Mouse (Mus musculus) liver, embryonic 15.5 days (tissue): ENCODE results near the gene Fbxo7. TPM values are rescaled to one million over a fixed set of nuclear protein-coding genes. Genes with fewer than 3 reads are reported as not detected.

Source experiments
- ATAC-seq: fragments of 200-750 bp; cut with Nextera tagmentation; 2 replicates; pipeline ENCODE4 v1.8.0; 2017; ENCODE audit warnings: moderate number of reproducible peaks, mild to moderate bottlenecking, moderate library complexity; ENCODE audit not compliant: insufficient read depth
- H3K27ac ChIP-seq: fragments of 300-500 bp; sonication (generic); replicated peaks from 2 replicates; pipeline ENCODE4 v1.5.1; 2015; ENCODE audit warnings: mild to moderate bottlenecking, inconsistent platforms
- H3K27me3 ChIP-seq: fragments of 300-500 bp; sonication (generic); 2 replicates; pipeline ENCODE4 v1.6.1; 2015; ENCODE audit warnings: mild to moderate bottlenecking, inconsistent platforms
- H3K36me3 ChIP-seq: fragments of 300-500 bp; sonication (generic); replicated peaks from 2 replicates; pipeline ENCODE4 v1.6.1; 2015; ENCODE audit warnings: moderate library complexity, mild to moderate bottlenecking, inconsistent platforms
- H3K4me1 ChIP-seq: fragments of 300-500 bp; sonication (generic); replicated peaks from 2 replicates; pipeline ENCODE4 v1.6.1; 2015; ENCODE audit warnings: inconsistent platforms
- H3K4me2 ChIP-seq: fragments of 300-500 bp; sonication (generic); 2 replicates; pipeline ENCODE4 v1.6.1; 2015; ENCODE audit warnings: moderate library complexity, mild to moderate bottlenecking, inconsistent platforms
- H3K4me3 ChIP-seq: fragments of 300-500 bp; sonication (generic); replicated peaks from 2 replicates; pipeline ENCODE4 v1.5.1; 2015; ENCODE audit warnings: mild to moderate bottlenecking, inconsistent platforms
- H3K9ac ChIP-seq: fragments of 300-500 bp; sonication (generic); 2 replicates; pipeline ENCODE4 v1.6.1; 2015; ENCODE audit warnings: moderate library complexity, mild to moderate bottlenecking, inconsistent platforms
- H3K9me3 ChIP-seq: fragments of 300-500 bp; sonication (generic); replicated peaks from 2 replicates; pipeline ENCODE4 v1.6.1; 2016; ENCODE audit warnings: inconsistent platforms
- WGBS: fragments of 180-500 bp; shearing (Covaris S2); methylation state at CpG from one replicate; pipeline ENCODE4 v1.1.7; 2015; ENCODE audit warnings: mixed read lengths; ENCODE audit not compliant: insufficient replicate concordance; 5-methylcytosine and 5-hydroxymethylcytosine counted together
- polyA plus RNA-seq: library from polyadenylated mRNA; unstranded; fragments of >200 nt; fragmentation: Nextera tagmentation; extraction: Ambion mirVana; gene quantifications from 2 replicates; pipeline ENCODE4 v1.2.1, GENCODE M21; 2015

The Fbxo7 gene
- polyA plus RNA-seq, 1 experiment from 2014 or later: 65.9 TPM

- no peaks in the 10 kb centered on the region for H3K4me1 ChIP-seq
- H3K4me3 ChIP-seq: no peak overlapping the region
- H3K27ac ChIP-seq: no peak overlapping the region
- 44% methylated on average over 5 of the region's 5 CpGs for WGBS
- no peak for ATAC-seq
- no peaks in the 10 kb centered on the region for H3K9me3 ChIP-seq
- H3K36me3 ChIP-seq: no peaks in the 10 kb centered on the region
- H3K4me2 ChIP-seq: no peak overlapping the region
- H3K27me3 ChIP-seq: no peaks in the 10 kb centered on the region
- no peak overlapping the region for H3K9ac ChIP-seq
These were observed 40.7 kb downstream of the Fbxo7 start for GRCm38 (mm10) chr10:86062261-86063017.

GRCm38 (mm10) chr10:86063018-86063384, 41.2 kb downstream of the Fbxo7 start:
- H3K36me3 ChIP-seq: no peaks in the 10 kb centered on the region
- no peaks in the 10 kb centered on the region for H3K9me3 ChIP-seq
- no peak overlapping the region for H3K9ac ChIP-seq
- no peak overlapping the region for H3K27ac ChIP-seq
- no peaks in the 10 kb centered on the region for H3K4me1 ChIP-seq
- no peak overlapping the region for H3K4me3 ChIP-seq
- 79% methylated on average over 8 of the region's 8 CpGs for WGBS
- H3K4me2 ChIP-seq: no peak overlapping the region
- ATAC-seq: no peak
- no peaks in the 10 kb centered on the region for H3K27me3 ChIP-seq

DNA sequence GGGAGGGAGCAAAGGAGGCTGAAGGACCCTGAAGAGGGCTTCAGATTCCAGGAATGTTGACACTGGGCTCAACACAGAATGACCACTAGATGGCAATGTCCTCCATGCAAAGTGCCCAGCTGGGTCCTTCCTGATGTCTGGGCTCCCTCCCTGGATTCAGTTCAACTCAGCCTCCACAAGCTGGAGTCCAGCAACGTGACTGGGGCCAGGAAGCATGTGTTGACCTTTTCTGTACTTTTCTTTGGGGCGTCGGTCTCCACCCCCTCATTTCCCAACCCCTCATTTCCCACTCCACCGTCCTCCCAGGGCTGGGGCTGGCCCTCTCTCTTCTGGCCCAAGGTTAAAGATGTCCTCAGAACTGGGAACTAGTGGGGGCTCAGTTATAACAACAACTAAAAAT, 43.2 kb downstream of the Fbxo7 start:
- Histone ChIP-seq H3K4me1 (no peaks in the 10 kb centered on the region), H3K4me2 (no peak overlapping the region), H3K27ac (no peak overlapping the region), H3K9ac (no peak overlapping the region), H3K9me3 (no peaks in the 10 kb centered on the region), H3K36me3 (no peaks in the 10 kb centered on the region), H3K4me3 (no peak overlapping the region), H3K27me3 (no peaks in the 10 kb centered on the region)
- peak; percentile 64; the same call in 1 of the 2 replicates for ATAC-seq
- 12% methylated on average over 4 of the region's 4 CpGs for WGBS

- Histone ChIP-seq H3K4me1 (no peaks in the 10 kb centered on the region), H3K36me3 (no peaks in the 10 kb centered on the region), H3K4me2 (no peak overlapping the region), H3K27me3 (no peaks in the 10 kb centered on the region), H3K9ac (no peak overlapping the region), H3K27ac (no peak overlapping the region), H3K4me3 (no peak overlapping the region), H3K9me3 (no peaks in the 10 kb centered on the region)
- no peak for ATAC-seq
- WGBS: 70% methylated on average over 1 of the region's 1 CpGs
These were observed 43.9 kb downstream of the Fbxo7 start for GRCm38 (mm10) chr10:86065661-86066060.

DNA sequence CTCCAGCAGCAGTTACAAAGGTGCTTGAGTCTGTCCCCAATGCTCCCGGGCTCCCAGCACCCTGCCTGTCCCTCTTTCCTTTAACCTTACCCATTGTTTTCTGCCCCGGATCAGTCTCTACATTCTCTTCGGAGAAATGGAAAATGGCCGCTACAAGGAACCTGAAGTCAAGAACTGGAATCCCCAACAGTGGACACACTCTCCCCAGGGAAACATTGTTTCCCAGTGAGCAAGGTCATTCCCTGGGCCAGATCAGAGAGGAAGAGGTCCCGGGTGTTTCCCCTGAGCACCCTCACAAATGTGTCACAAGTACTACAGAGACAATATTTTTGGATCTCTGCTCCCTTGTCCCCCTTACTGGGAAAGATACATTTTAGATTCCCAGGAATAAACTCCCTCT, 44.9 kb downstream of the Fbxo7 start:
- Histone ChIP-seq H3K9ac (no peak overlapping the region), H3K4me3 (no peak overlapping the region), H3K4me2 (no peak overlapping the region), H3K27ac (no peak overlapping the region), H3K36me3 (no peaks in the 10 kb centered on the region), H3K9me3 (no peaks in the 10 kb centered on the region), H3K4me1 (no peaks in the 10 kb centered on the region), H3K27me3 (no peaks in the 10 kb centered on the region)
- no peak for ATAC-seq
- WGBS: 61% methylated on average over 5 of the region's 5 CpGs

GRCm38 (mm10) chr10:86067911-86068310, 46.1 kb downstream of the Fbxo7 start:
- Histone ChIP-seq H3K27ac (no peak overlapping the region), H3K4me2 (no peak overlapping the region), H3K9ac (no peak overlapping the region), H3K4me3 (no peak overlapping the region), H3K27me3 (no peaks in the 10 kb centered on the region), H3K9me3 (no peaks in the 10 kb centered on the region), H3K36me3 (no peaks in the 10 kb centered on the region), H3K4me1 (no peaks in the 10 kb centered on the region)
- no peak for ATAC-seq
- 53% methylated on average over 10 of the region's 10 CpGs for WGBS

DNA sequence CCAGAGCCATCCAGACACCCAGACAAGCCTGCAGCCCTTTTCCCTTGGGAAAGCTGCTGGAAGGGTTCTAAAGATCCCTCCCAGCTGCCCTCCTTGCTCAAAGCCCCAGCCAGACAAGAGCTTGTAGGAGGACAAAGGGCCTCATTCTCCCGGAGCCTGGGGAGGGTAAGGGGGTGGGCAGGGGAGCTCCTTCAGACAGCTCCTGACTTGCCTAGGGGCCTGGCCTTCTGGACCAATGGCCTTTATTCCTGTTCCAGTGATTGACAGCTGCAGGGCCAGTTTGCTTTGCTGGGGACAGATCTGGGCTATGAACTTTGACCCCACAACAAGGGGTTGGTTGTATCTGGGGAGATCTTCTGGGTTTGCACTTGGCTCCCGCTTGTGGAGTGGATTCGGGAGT, 47.6 kb downstream of the Fbxo7 start:
- Histone ChIP-seq H3K27me3 (no peaks in the 10 kb centered on the region), H3K9me3 (no peaks in the 10 kb centered on the region), H3K27ac (no peak overlapping the region), H3K4me1 (no peaks in the 10 kb centered on the region), H3K36me3 (no peaks in the 10 kb centered on the region), H3K9ac (no peak overlapping the region), H3K4me3 (no peak overlapping the region), H3K4me2 (no peak overlapping the region)
- 52% methylated on average over 3 of the region's 3 CpGs for WGBS
- ATAC-seq: no peak

DNA sequence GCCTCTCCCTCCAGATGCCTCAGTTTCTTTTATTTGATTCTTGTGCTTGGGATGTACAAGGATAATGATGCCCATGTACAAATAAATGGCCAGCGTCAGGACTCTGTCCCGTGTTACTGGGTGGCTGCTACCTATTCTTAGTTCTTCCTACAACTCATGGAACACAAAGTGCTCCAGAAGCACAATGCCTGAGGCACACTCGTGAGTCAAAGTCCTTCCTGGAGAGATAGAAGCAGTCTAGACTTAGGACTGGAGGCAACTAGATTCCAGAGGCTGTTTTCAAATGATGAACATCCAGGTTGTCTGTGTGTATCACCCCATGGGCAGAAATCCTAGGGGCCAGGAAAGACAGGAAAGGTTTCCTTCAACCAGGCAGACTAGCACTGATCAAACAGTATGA, 49.0 kb downstream of the Fbxo7 start:
- no peaks in the 10 kb centered on the region for H3K36me3 ChIP-seq
- no peaks in the 10 kb centered on the region for H3K27me3 ChIP-seq
- no peaks in the 10 kb centered on the region for H3K9me3 ChIP-seq
- H3K9ac ChIP-seq: no peak overlapping the region
- 53% methylated on average over 3 of the region's 3 CpGs for WGBS
- H3K4me1 ChIP-seq: no peaks in the 10 kb centered on the region
- H3K27ac ChIP-seq: no peak overlapping the region
- no peak overlapping the region for H3K4me3 ChIP-seq
- H3K4me2 ChIP-seq: no peak overlapping the region
- ATAC-seq: no peak

DNA sequence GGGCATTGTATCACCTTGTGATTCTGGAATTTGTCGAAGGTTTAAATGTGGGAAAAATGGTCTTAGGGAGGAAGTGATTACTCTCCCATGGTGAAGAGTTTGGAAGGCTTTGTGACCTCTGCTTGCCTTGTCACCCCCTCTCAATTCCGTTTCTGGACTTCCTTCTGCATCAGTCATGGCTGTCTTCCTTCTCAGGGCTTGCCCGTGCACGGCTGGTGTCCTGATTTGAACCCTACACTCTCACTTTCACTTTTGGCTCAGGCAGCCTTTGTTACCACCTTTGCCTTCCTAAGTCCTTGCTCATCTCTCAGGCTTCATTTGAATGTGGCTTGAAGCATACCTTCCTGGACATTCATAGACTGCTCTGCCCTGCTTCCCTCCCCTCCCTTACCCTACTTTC, 52.4 kb downstream of the Fbxo7 start:
- H3K4me2 ChIP-seq: no peak overlapping the region
- H3K27me3 ChIP-seq: no peaks in the 10 kb centered on the region
- H3K9me3 ChIP-seq: no peaks in the 10 kb centered on the region
- no peak overlapping the region for H3K4me3 ChIP-seq
- no peak overlapping the region for H3K27ac ChIP-seq
- no peak overlapping the region for H3K9ac ChIP-seq
- no peaks in the 10 kb centered on the region for H3K4me1 ChIP-seq
- H3K36me3 ChIP-seq: no peaks in the 10 kb centered on the region
- 48% methylated on average over 4 of the region's 4 CpGs for WGBS
- ATAC-seq: no peak

GRCm38 (mm10) chr10:86074971-86075711, 53.4 kb downstream of the Fbxo7 start:
- WGBS: 62% methylated on average over 9 of the region's 9 CpGs
- ATAC-seq: no peak
- no peaks in the 10 kb centered on the region for H3K9me3 ChIP-seq

DNA sequence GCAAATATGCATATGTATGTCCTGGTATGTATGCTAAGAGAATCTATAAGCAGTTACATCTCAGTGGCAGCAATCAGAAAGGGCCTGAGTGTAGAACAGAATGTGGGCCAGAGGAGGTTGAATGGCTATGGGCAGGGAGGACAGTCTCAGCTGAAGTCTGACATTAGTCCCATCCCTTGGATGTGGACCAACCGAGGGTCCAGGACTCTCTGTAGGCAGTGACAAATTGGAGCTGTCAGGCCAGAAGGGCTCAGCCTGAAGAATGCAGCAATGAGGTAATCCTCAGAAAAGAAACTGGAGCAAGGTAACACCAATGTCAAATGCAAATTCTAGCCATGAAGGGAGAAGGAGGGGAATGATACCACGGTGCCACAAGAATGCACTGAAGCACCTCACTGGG, 55.5 kb downstream of the Fbxo7 start:
- H3K36me3 ChIP-seq: no peaks in the 10 kb centered on the region
- ATAC-seq: no peak

More at GRCm38 (mm10) chr10:86074971-86075711, 53.4 kb downstream of the Fbxo7 start:
- no peak overlapping the region for H3K4me3 ChIP-seq
- no peak overlapping the region for H3K4me2 ChIP-seq
- no peaks in the 10 kb centered on the region for H3K4me1 ChIP-seq
- no peaks in the 10 kb centered on the region for H3K36me3 ChIP-seq
- no peak overlapping the region for H3K27ac ChIP-seq
- H3K27me3 ChIP-seq: no peaks in the 10 kb centered on the region
- H3K9ac ChIP-seq: no peak overlapping the region

More for the DNA sequence above, 55.5 kb downstream of the Fbxo7 start:
- H3K9me3 ChIP-seq: no peaks in the 10 kb centered on the region
- H3K9ac ChIP-seq: no peak overlapping the region
- no peaks in the 10 kb centered on the region for H3K27me3 ChIP-seq
- H3K4me2 ChIP-seq: no peak overlapping the region
- 58% methylated on average over 2 of the region's 2 CpGs for WGBS
- no peaks in the 10 kb centered on the region for H3K4me1 ChIP-seq
- H3K27ac ChIP-seq: no peak overlapping the region
- no peak overlapping the region for H3K4me3 ChIP-seq
